Mouse (Mus musculus) myocyte (in vitro differentiated cells): Measurements from ENCODE around the gene Tmf1. TPM values are rescaled to one million over a fixed set of nuclear protein-coding genes. Genes with fewer than 3 reads are reported as not detected.

ENCODE experiments used
- H3K27me3 ChIP-seq: one replicate; pipeline ENCODE4 v1.6.1; 2011; ENCODE audit not compliant: control insufficient read depth, insufficient read depth, insufficient read length
- H3K36me3 ChIP-seq: one replicate; pipeline ENCODE4 v1.6.1; 2011; ENCODE audit not compliant: control insufficient read depth, insufficient read depth
- H3K4me2 ChIP-seq: one replicate; pipeline ENCODE4 v1.6.1; 2011; ENCODE audit warnings: low read depth, control low read depth
- H3K4me3 ChIP-seq: one replicate; pipeline ENCODE4 v1.5.1; 2011; ENCODE audit warnings: mild to moderate bottlenecking, control low read depth, moderate library complexity
- H3K79me2 ChIP-seq: one replicate; pipeline ENCODE4 v1.6.1; 2011; ENCODE audit not compliant: control insufficient read depth, insufficient read depth
- H3ac ChIP-seq: one replicate; pipeline ENCODE4 v1.6.1; 2011; ENCODE audit not compliant: control insufficient read depth, insufficient read length
- CEBPB ChIP-seq: IDR thresholded peaks from 2 replicates; pipeline ENCODE4 v1.6.1; 2011; ENCODE audit warnings: mild to moderate bottlenecking, moderate library complexity; ENCODE audit not compliant: poor library complexity, insufficient read depth, severe bottlenecking
- E2F4 ChIP-seq: IDR thresholded peaks from one replicate; pipeline ENCODE4 v1.6.1; 2011; ENCODE audit warnings: mild to moderate bottlenecking, control low read depth, moderate library complexity; ENCODE audit not compliant: insufficient read depth
- MAX ChIP-seq: IDR thresholded peaks from one replicate; pipeline ENCODE4 v1.6.1; 2011; ENCODE audit warnings: low read depth, mild to moderate bottlenecking, control low read depth
- MYOD1 ChIP-seq, 3 experiments: IDR thresholded peaks; one replicate each; pipeline ENCODE4 v1.6.1; 2011; ENCODE audit warnings: control low read depth in 2 of 3, low read depth in 2 of 3, mild to moderate bottlenecking in 2 of 3, moderate library complexity in 1 of 3; ENCODE audit not compliant: insufficient read length in 2 of 3, control insufficient read depth in 1 of 3
- MYOG ChIP-seq, 3 experiments: IDR thresholded peaks; one replicate each; pipeline ENCODE4 v1.6.1; 2011; ENCODE audit warnings: control low read depth in 2 of 3, low read depth in 2 of 3, mild to moderate bottlenecking in 2 of 3; ENCODE audit not compliant: insufficient read length in 2 of 3, control insufficient read depth in 1 of 3, insufficient read depth in 1 of 3
- POLR2A ChIP-seq: IDR thresholded peaks from one replicate; pipeline ENCODE4 v1.6.1; 2011; ENCODE audit warnings: low read depth, mild to moderate bottlenecking, control low read depth, moderate library complexity; ENCODE audit not compliant: insufficient read length
- POLR2AphosphoS2 ChIP-seq: IDR thresholded peaks from one replicate; pipeline ENCODE4 v1.6.1; 2011; ENCODE audit warnings: low read depth, control low read depth; ENCODE audit not compliant: insufficient read length
- REST ChIP-seq: IDR thresholded peaks from one replicate; pipeline ENCODE4 v1.6.1; 2011; ENCODE audit warnings: mild to moderate bottlenecking, control low read depth, moderate library complexity; ENCODE audit not compliant: insufficient read depth, insufficient read length
- SRF ChIP-seq: IDR thresholded peaks from one replicate; pipeline ENCODE4 v1.6.1; 2011; ENCODE audit warnings: low read depth; ENCODE audit not compliant: control insufficient read depth, insufficient read length
- TCF12 ChIP-seq: IDR thresholded peaks from one replicate; pipeline ENCODE4 v1.6.1; 2011; ENCODE audit warnings: mild to moderate bottlenecking, control low read depth; ENCODE audit not compliant: poor library complexity, insufficient read depth, severe bottlenecking
- TCF3 ChIP-seq: IDR thresholded peaks from one replicate; pipeline ENCODE4 v1.6.1; 2011; ENCODE audit warnings: low read depth, control low read depth; ENCODE audit not compliant: insufficient read length
- USF1 ChIP-seq: IDR thresholded peaks from one replicate; pipeline ENCODE4 v1.6.1; 2011; ENCODE audit warnings: low read depth, mild to moderate bottlenecking, control low read depth, moderate library complexity
- polyA plus RNA-seq: library from polyadenylated mRNA; unstranded; fragments of >200 nt; fragmentation: generic; extraction: Trizol; gene quantifications from one replicate; pipeline ENCODE4 v1.2.1, GENCODE M21; 2012; ENCODE audit warnings: missing spikeins

Gene Tmf1
- polyA plus RNA-seq, 1 experiment, result 11.7 TPM

- Histone ChIP-seq H3K79me2 (no peaks in the 10 kb centered on the region), H3K27me3 (no peaks in the 10 kb centered on the region), H3K4me3 (no peak overlapping the region), H3ac (no peak overlapping the region), H3K4me2 (no peak overlapping the region), H3K36me3 (peaks cover 8% of the 10 kb centered on the region)
- no peak for TF ChIP-seq REST
- no peak for TF ChIP-seq USF1
- no peak for TF ChIP-seq SRF
- TF ChIP-seq POLR2A, result no peak
- no peak for TF ChIP-seq E2F4
- no peak for TF ChIP-seq TCF3
- TF ChIP-seq MYOD1 (IDR thresholded peaks at IDR 0.05; ENCODE audit: control insufficient read depth in 1 of 3, insufficient read length in 2 of 3, low read depth in 2 of 3), result no peak
- TF ChIP-seq CEBPB, result no peak
- no peak for TF ChIP-seq POLR2AphosphoS2
- TF ChIP-seq MAX, result no peak
- TF ChIP-seq TCF12, result no peak
- TF ChIP-seq MYOG (IDR thresholded peaks at IDR 0.05; ENCODE audit: control insufficient read depth in 1 of 3, insufficient read depth in 1 of 3, insufficient read length in 2 of 3, low read depth in 2 of 3), result no peak
Observed at GRCm38 (mm10) chr6:97142611-97143010, 36.3 kb downstream of the Tmf1 start.

- TF ChIP-seq CEBPB, result no peak
- no peak for TF ChIP-seq POLR2AphosphoS2
- no peak for TF ChIP-seq POLR2A
- no peak for TF ChIP-seq TCF3
Observed at GRCm38 (mm10) chr6:97141811-97142210, 37.1 kb downstream of the Tmf1 start.

GRCm38 (mm10) chr6:97132707-97133303, 46.1 kb downstream of the Tmf1 start:
- no peak overlapping the region for H3K4me2 ChIP-seq
- no peak overlapping the region for H3ac ChIP-seq
- no peaks in the 10 kb centered on the region for H3K27me3 ChIP-seq
- H3K79me2 ChIP-seq, result no peaks in the 10 kb centered on the region
- no peak for TF ChIP-seq TCF3
- no peak for TF ChIP-seq MYOD1 (IDR thresholded peaks at IDR 0.05; ENCODE audit: control insufficient read depth in 1 of 3, insufficient read length in 2 of 3, low read depth in 2 of 3)
- TF ChIP-seq MAX, result no peak
- TF ChIP-seq MYOG (IDR thresholded peaks at IDR 0.05; ENCODE audit: control insufficient read depth in 1 of 3, insufficient read depth in 1 of 3, insufficient read length in 2 of 3, low read depth in 2 of 3), result no peak
- no peak for TF ChIP-seq REST
- no peak for TF ChIP-seq E2F4
- no peak for TF ChIP-seq CEBPB
- TF ChIP-seq POLR2A, result no peak
- TF ChIP-seq TCF12, result no peak
- TF ChIP-seq SRF, result no peak
- no peak for TF ChIP-seq USF1
- no peak for TF ChIP-seq POLR2AphosphoS2
- peaks cover 20% of the 10 kb centered on the region for H3K36me3 ChIP-seq
- no peak overlapping the region for H3K4me3 ChIP-seq

More at GRCm38 (mm10) chr6:97141811-97142210, 37.1 kb downstream of the Tmf1 start:
- Histone ChIP-seq H3K4me3 (no peak overlapping the region), H3K27me3 (no peaks in the 10 kb centered on the region), H3K36me3 (peaks cover 8% of the 10 kb centered on the region), H3K4me2 (no peak overlapping the region), H3K79me2 (no peaks in the 10 kb centered on the region), H3ac (no peak overlapping the region)

GRCm38 (mm10) chr6:97131808-97132207, 47.1 kb downstream of the Tmf1 start:
- TF ChIP-seq POLR2A (no peak), TCF12 (no peak), CEBPB (no peak)
- no peak overlapping the region for H3ac ChIP-seq
- no peak overlapping the region for H3K4me2 ChIP-seq
- no peak overlapping the region for H3K4me3 ChIP-seq
- H3K36me3 ChIP-seq, result peaks cover 20% of the 10 kb centered on the region
- H3K79me2 ChIP-seq, result no peaks in the 10 kb centered on the region
- H3K27me3 ChIP-seq, result no peaks in the 10 kb centered on the region

GRCm38 (mm10) chr6:97130979-97131378, 47.9 kb downstream of the Tmf1 start:
- TF ChIP-seq USF1 (no peak), CEBPB (no peak), POLR2AphosphoS2 (no peak), TCF12 (no peak), MYOG (IDR thresholded peaks at IDR 0.05; ENCODE audit: control insufficient read depth in 1 of 3, insufficient read depth in 1 of 3, insufficient read length in 2 of 3, low read depth in 2 of 3) (no peak), MAX (no peak), E2F4 (no peak), SRF (no peak), POLR2A (no peak), TCF3 (no peak)
- H3K36me3 ChIP-seq, result peaks cover 26% of the 10 kb centered on the region
- no peak overlapping the region for H3ac ChIP-seq

More at GRCm38 (mm10) chr6:97130979-97131378, 47.9 kb downstream of the Tmf1 start:
- no peaks in the 10 kb centered on the region for H3K27me3 ChIP-seq
- no peak overlapping the region for H3K4me2 ChIP-seq
- H3K4me3 ChIP-seq, result no peak overlapping the region
- H3K79me2 ChIP-seq, result no peaks in the 10 kb centered on the region
